Comparison of ENCODE assay signal across 9 mouse cellular contexts in genomic region chr5:88575506-88576338, GRCm38 (mm10). TPM values are rescaled to one million over a fixed set of nuclear protein-coding genes. Genes with fewer than 3 reads are reported as not detected.
A peak's percentile ranks its signal among the peaks of the same experiment; 100 is the strongest.
DNase-seq lines count a peak whose midpoint lies in the region; ATAC-seq and TF ChIP-seq lines count a peak whose summit lies in the region.
"Had no signal": no experiment of that assay in that cellular context is flagged by ENCODE, and none has a peak within 500 bp of the region (broad histone marks: within the 10 kb centered on the region; RNA-seq: fewer than 3 reads in every experiment).

No protein-coding gene starts in this region.

- no peak overlapping the region for H3K9ac ChIP-seq in heart, embryonic 16.5 days (ENCODE audit: low read length)
- no peak overlapping the region for H3K9ac ChIP-seq in lung, embryonic 14.5 days
- H3K9ac ChIP-seq in midbrain, embryonic 11.5 days (ENCODE audit: low read length) = no peak overlapping the region
- H3K9ac ChIP-seq: midbrain, embryonic 12.5 days had no signal

- WGBS in heart, embryonic 16.5 days = 60% methylated on average over 3 of the region's 3 CpGs
- 51% methylated on average over 3 of the region's 3 CpGs for WGBS in lung, embryonic 14.5 days
- WGBS in midbrain, embryonic 11.5 days = 69% methylated on average over 3 of the region's 3 CpGs

- no peak overlapping the region for H3K4me3 ChIP-seq in heart, embryonic 16.5 days (ENCODE audit: low read length)
- no peak overlapping the region for H3K4me3 ChIP-seq in lung, embryonic 14.5 days (ENCODE audit: low read depth, low read length)
- no peak overlapping the region for H3K4me3 ChIP-seq in midbrain, embryonic 11.5 days (ENCODE audit: low read depth, low read length)
- H3K4me3 ChIP-seq: midbrain, embryonic 12.5 days had no signal

- peaks cover 5% of the 10 kb centered on the region for H3K4me1 ChIP-seq in heart, embryonic 16.5 days (ENCODE audit: control insufficient read depth, insufficient read depth, low read length)
- H3K4me1 ChIP-seq in lung, embryonic 14.5 days (ENCODE audit: insufficient read depth) = peaks cover 4% of the 10 kb centered on the region; the same call in 1 of the 2 replicates
- H3K4me1 ChIP-seq in midbrain, embryonic 11.5 days (ENCODE audit: control insufficient read depth, insufficient read depth, low read length) = no peaks in the 10 kb centered on the region
- H3K4me1 ChIP-seq: midbrain, embryonic 12.5 days had no signal

- no peaks in the 10 kb centered on the region for H3K27me3 ChIP-seq in heart, embryonic 16.5 days (ENCODE audit: control insufficient read depth, insufficient read depth, low read length)
- no peaks in the 10 kb centered on the region for H3K27me3 ChIP-seq in lung, embryonic 14.5 days (ENCODE audit: insufficient read depth, low read length)
- no peaks in the 10 kb centered on the region for H3K27me3 ChIP-seq in midbrain, embryonic 11.5 days (ENCODE audit: control insufficient read depth, insufficient read depth, low read length)
- H3K27me3 ChIP-seq: midbrain, embryonic 12.5 days had no signal

- no peaks in the 10 kb centered on the region for H3K9me3 ChIP-seq in heart, embryonic 16.5 days (replicated peaks; ENCODE audit: control insufficient read depth, low read length)
- no peaks in the 10 kb centered on the region for H3K9me3 ChIP-seq in lung, embryonic 14.5 days (ENCODE audit: low read depth, low read length)
- H3K9me3 ChIP-seq in midbrain, embryonic 11.5 days (ENCODE audit: control insufficient read depth, low read length) = no peaks in the 10 kb centered on the region
- H3K9me3 ChIP-seq: midbrain, embryonic 12.5 days had no signal

- H3K27ac ChIP-seq in heart, embryonic 16.5 days (ENCODE audit: low read length) = 0 out of 2 replicates have a peak overlapping the region, but pooled peaks have one; percentile 14
- H3K27ac ChIP-seq in lung, embryonic 14.5 days (ENCODE audit: low read depth) = no peak overlapping the region
- no peak overlapping the region for H3K27ac ChIP-seq in midbrain, embryonic 11.5 days (ENCODE audit: low read depth, low read length)
- H3K27ac ChIP-seq: midbrain, embryonic 12.5 days had no signal

- ATAC-seq in heart, embryonic 16.5 days (replicated peaks; ENCODE audit: extremely low read depth, insufficient read depth, low FRiP score) = no peak
- ATAC-seq in lung, embryonic 14.5 days (ENCODE audit: insufficient read depth) = peak; percentile 68
- ATAC-seq in midbrain, embryonic 11.5 days (ENCODE audit: low FRiP score) = no peak
- no peak for ATAC-seq in monocyte, adult 5-6 weeks (replicated peaks; ENCODE audit: insufficient number of reproducible peaks, low FRiP score, low TSS enrichment, poor library complexity, severe bottlenecking)

- TF ChIP-seq CTCF in lung, embryonic 14.5 days (IDR thresholded peaks at IDR 0.05; ENCODE audit: low read depth) = no peak

- no peak overlapping the region for H3K4me2 ChIP-seq in heart, embryonic 16.5 days (ENCODE audit: low read depth, low read length)
- no peak overlapping the region for H3K4me2 ChIP-seq in lung, embryonic 14.5 days
- no peak overlapping the region for H3K4me2 ChIP-seq in midbrain, embryonic 11.5 days
- H3K4me2 ChIP-seq: midbrain, embryonic 12.5 days had no signal

- H3K36me3 ChIP-seq in heart, embryonic 16.5 days (ENCODE audit: control insufficient read depth, insufficient read depth) = no peaks in the 10 kb centered on the region
- peaks cover 5% of the 10 kb centered on the region; the same call in 1 of the 2 replicates for H3K36me3 ChIP-seq in lung, embryonic 14.5 days (ENCODE audit: insufficient read depth)
- no peaks in the 10 kb centered on the region for H3K36me3 ChIP-seq in midbrain, embryonic 11.5 days (ENCODE audit: control insufficient read depth, insufficient read depth, low read length)

- DNase-seq in heart, adult 9 months (ENCODE audit: low spot score in 2 of 2) = no peak
- DNase-seq in adipocyte (ENCODE audit: low spot score) = peak; percentile 52
- DNase-seq in kidney, adult 11 months = peak; percentile 66
- DNase-seq in lung, embryonic 14.5 days = peak; percentile 17
- no peak for DNase-seq in midbrain, embryonic 11.5 days (ENCODE audit: low spot score, missing footprints)
- no peak for DNase-seq in cerebellum, postnatal 4 days (ENCODE audit: low spot score in 2 of 2)

RNA-seq across cellular contexts. Expression of gene Rufy3, which starts 10.9 kb away (rescaled TPM):
- polyA plus RNA-seq in heart, embryonic 16.5 days (2015; fragmentation: Nextera tagmentation; extraction: Ambion mirVana) = 9.1 and 9.2 TPM in 2 replicates
- 11.9 and 14.0 TPM in 2 replicates for polyA plus RNA-seq in lung, embryonic 14.5 days (2014; fragmentation: Nextera tagmentation; extraction: Ambion mirVana)
- polyA plus RNA-seq in midbrain, embryonic 11.5 days (2014; fragmentation: Nextera tagmentation; extraction: Ambion mirVana) = 121 and 149 TPM in 2 replicates
- 27.2 to 35.3 TPM (median 32.9 TPM) in 3 replicates for total RNA-seq in monocyte, adult 5-6 weeks (2017)

RNA-seq across cellular contexts. Expression of gene Utp3, which starts 21.5 kb away (rescaled TPM):
- polyA plus RNA-seq in heart, embryonic 16.5 days (2015; fragmentation: Nextera tagmentation; extraction: Ambion mirVana) = 48.5 and 53.8 TPM in 2 replicates
- 66.8 and 67.9 TPM in 2 replicates for polyA plus RNA-seq in lung, embryonic 14.5 days (2014; fragmentation: Nextera tagmentation; extraction: Ambion mirVana)
- 68.4 and 73.0 TPM in 2 replicates for polyA plus RNA-seq in midbrain, embryonic 11.5 days (2014; fragmentation: Nextera tagmentation; extraction: Ambion mirVana)
- 68.4 to 86.2 TPM (median 73.0 TPM) in 3 replicates for total RNA-seq in monocyte, adult 5-6 weeks (2017)

RNA-seq across cellular contexts. Expression of gene Jchain, which starts 48.0 kb away (rescaled TPM):
- polyA plus RNA-seq in heart, embryonic 16.5 days (2015; fragmentation: Nextera tagmentation; extraction: Ambion mirVana) = 0.14 and 0.33 TPM in 2 replicates
- 0.22 TPM in 1 of 2 replicates, not detected in the other for polyA plus RNA-seq in lung, embryonic 14.5 days (2014; fragmentation: Nextera tagmentation; extraction: Ambion mirVana)
- polyA plus RNA-seq in midbrain, embryonic 11.5 days (2014; fragmentation: Nextera tagmentation; extraction: Ambion mirVana) = 0.34 TPM in 1 of 2 replicates, not detected in the other
- total RNA-seq in monocyte, adult 5-6 weeks (2017) = 227 to 282 TPM (median 255 TPM) in 3 replicates

Comparison
In these comparisons a context has a peak if more than half of its experiments do, and no peak if none do; other contexts are left out.
1. DNase-seq: peak in adipocyte (single experiment), kidney, adult 11 months (single experiment) and lung, embryonic 14.5 days (single experiment); none in heart, adult 9 months (0 of 2), midbrain, embryonic 11.5 days (single experiment) and cerebellum, postnatal 4 days (0 of 2).